Mouse (Mus musculus): Measurements from ENCODE around the gene Exosc10. TPM values are rescaled to one million over a fixed set of nuclear protein-coding genes. Genes with fewer than 3 reads are reported as not detected.
A peak's percentile ranks its signal among the peaks of the same experiment; 100 is the strongest.

Gene Exosc10
- total and polyA plus RNA-seq, 2 experiments = 9.8 to 12.7 TPM

GRCm38 (mm10) chr4:148603376-148604139 is 45.3 kb downstream of the Exosc10 start:
- Histone ChIP-seq H3K27me3 (ENCODE audit: control insufficient read depth, insufficient read depth, low read length) (no peaks in the 10 kb centered on the region), H3K27ac (replicated peaks; ENCODE audit: insufficient read depth, low read depth, low read length) (peak overlapping the region; percentile 92), H3K36me3 (ENCODE audit: control insufficient read depth, insufficient read depth, low read length) (peaks cover 16% of the 10 kb centered on the region), H3K9ac (ENCODE audit: low read depth, low read length) (peak overlapping the region; percentile 91), H3K4me1 (ENCODE audit: control insufficient read depth, insufficient read depth, low read length) (peaks cover 26% of the 10 kb centered on the region), H3K79me2 (ENCODE audit: control insufficient read depth, insufficient read depth, low read length) (peaks cover 4% of the 10 kb centered on the region; the same call in 1 of the 2 replicates), H3K4me3 (ENCODE audit: insufficient read depth, low read depth, low read length) (peak overlapping the region; percentile 84)
- peak; percentile 67 for DNase-seq (ENCODE audit: extremely low read depth, low read depth, low spot score)
- TF ChIP-seq POLR2A (IDR thresholded peaks at IDR 0.05; ENCODE audit: extremely low read depth, insufficient read depth, low read length) (peak; percentile 49; the same call in 1 of the 2 replicates), CTCF (IDR thresholded peaks at IDR 0.05; ENCODE audit: low read depth, low read length) (no peak)
- 20% methylated on average over 10 of the region's 10 CpGs for WGBS

DNA sequence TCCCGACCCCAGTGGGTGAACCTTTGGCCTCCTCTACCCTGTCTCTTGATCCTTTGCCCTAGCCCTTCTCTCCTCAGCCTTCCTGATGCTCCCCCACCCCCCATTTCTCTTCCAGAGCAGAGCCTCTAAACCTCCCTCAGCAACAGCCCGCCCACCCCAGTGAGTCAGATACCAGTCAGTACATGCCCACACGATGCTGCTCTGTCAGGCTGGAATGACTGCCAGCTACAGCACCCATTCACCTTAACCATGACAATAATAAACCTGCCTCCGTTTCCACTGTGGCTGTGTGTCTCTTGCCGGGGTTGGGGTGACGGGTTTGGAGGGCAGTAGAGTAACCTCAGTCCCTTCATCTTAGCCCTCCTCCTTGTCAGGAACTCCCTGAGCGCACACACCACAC is 45.9 kb downstream of the Exosc10 start:
- 64% methylated on average over 7 of the region's 7 CpGs for WGBS
- no peaks in the 10 kb centered on the region for H3K27me3 ChIP-seq (ENCODE audit: control insufficient read depth, insufficient read depth, low read length)
- H3K4me3 ChIP-seq (ENCODE audit: insufficient read depth, low read depth, low read length) = peak overlapping the region; percentile 84
- peaks cover 4% of the 10 kb centered on the region; the same call in 1 of the 2 replicates for H3K79me2 ChIP-seq (ENCODE audit: control insufficient read depth, insufficient read depth, low read length)
- TF ChIP-seq POLR2A (IDR thresholded peaks at IDR 0.05; ENCODE audit: extremely low read depth, insufficient read depth, low read length) = no peak
- TF ChIP-seq CTCF (IDR thresholded peaks at IDR 0.05; ENCODE audit: low read depth, low read length) = no peak
- H3K27ac ChIP-seq (replicated peaks; ENCODE audit: insufficient read depth, low read depth, low read length) = peak overlapping the region; percentile 92
- peak overlapping the region; percentile 34 for H3K9ac ChIP-seq (ENCODE audit: low read depth, low read length)
- no peak for DNase-seq (ENCODE audit: extremely low read depth, low read depth, low spot score)
- H3K4me1 ChIP-seq (ENCODE audit: control insufficient read depth, insufficient read depth, low read length) = peaks cover 28% of the 10 kb centered on the region
- H3K36me3 ChIP-seq (ENCODE audit: control insufficient read depth, insufficient read depth, low read length) = peaks cover 20% of the 10 kb centered on the region

DNA sequence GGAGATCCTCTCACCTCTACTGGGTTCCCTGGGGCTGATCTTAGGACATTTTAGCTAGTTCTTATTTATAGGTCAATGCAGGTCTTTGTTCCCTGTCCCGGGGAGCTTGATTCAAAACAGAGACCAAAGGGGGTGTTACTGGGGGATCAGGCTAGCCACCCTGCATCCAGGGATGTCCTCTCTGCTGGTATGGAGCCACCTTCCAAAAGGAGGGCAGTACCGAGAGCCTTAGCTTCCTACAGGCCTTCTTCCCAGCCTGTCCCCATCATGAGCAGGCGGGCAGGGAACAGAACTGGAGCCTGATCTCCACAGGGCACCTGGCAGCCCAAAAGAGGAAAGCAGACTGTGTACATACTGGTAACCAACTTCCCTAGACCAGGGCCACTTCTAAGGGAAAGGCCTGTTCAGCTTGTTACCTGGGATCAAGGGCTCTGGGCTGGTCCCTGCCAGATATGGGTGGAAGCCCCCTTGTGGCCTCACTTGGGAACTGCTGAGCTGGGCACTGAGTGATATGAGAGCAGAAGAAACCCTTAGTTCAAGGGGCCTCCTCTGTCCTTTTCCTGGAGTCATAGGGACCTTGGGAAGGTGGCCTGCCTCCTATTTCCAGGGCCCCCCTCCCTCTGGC is 46.4 kb downstream of the Exosc10 start:
- 0 out of 2 replicates have a peak overlapping the region, but pooled peaks have one; percentile 8 for H3K4me3 ChIP-seq (ENCODE audit: insufficient read depth, low read depth, low read length)
- peak; percentile 58 for DNase-seq (ENCODE audit: extremely low read depth, low read depth, low spot score)
- no peaks in the 10 kb centered on the region for H3K27me3 ChIP-seq (ENCODE audit: control insufficient read depth, insufficient read depth, low read length)
- peaks cover 29% of the 10 kb centered on the region for H3K4me1 ChIP-seq (ENCODE audit: control insufficient read depth, insufficient read depth, low read length)
- H3K79me2 ChIP-seq (ENCODE audit: control insufficient read depth, insufficient read depth, low read length) = peaks cover 4% of the 10 kb centered on the region; the same call in 1 of the 2 replicates
- TF ChIP-seq POLR2A (IDR thresholded peaks at IDR 0.05; ENCODE audit: extremely low read depth, insufficient read depth, low read length) (no peak), CTCF (IDR thresholded peaks at IDR 0.05; ENCODE audit: low read depth, low read length) (peak; percentile 68)
- peaks cover 21% of the 10 kb centered on the region for H3K36me3 ChIP-seq (ENCODE audit: control insufficient read depth, insufficient read depth, low read length)
- peak overlapping the region; percentile 1; the same call in 1 of the 2 replicates for H3K9ac ChIP-seq (ENCODE audit: low read depth, low read length)
- peak overlapping the region; percentile 92 for H3K27ac ChIP-seq (replicated peaks; ENCODE audit: insufficient read depth, low read depth, low read length)
- 68% methylated on average over 3 of the region's 3 CpGs for WGBS

- TF ChIP-seq POLR2A (IDR thresholded peaks at IDR 0.05; ENCODE audit: extremely low read depth, insufficient read depth, low read length) (no peak), CTCF (IDR thresholded peaks at IDR 0.05; ENCODE audit: low read depth, low read length) (peak; percentile 97)
- no peak overlapping the region for H3K4me3 ChIP-seq (ENCODE audit: insufficient read depth, low read depth, low read length)
- no peaks in the 10 kb centered on the region for H3K27me3 ChIP-seq (ENCODE audit: control insufficient read depth, insufficient read depth, low read length)
- peaks cover 4% of the 10 kb centered on the region; the same call in 1 of the 2 replicates for H3K79me2 ChIP-seq (ENCODE audit: control insufficient read depth, insufficient read depth, low read length)
- H3K4me1 ChIP-seq (ENCODE audit: control insufficient read depth, insufficient read depth, low read length) = peaks cover 19% of the 10 kb centered on the region
- peak; percentile 68 for DNase-seq (ENCODE audit: extremely low read depth, low read depth, low spot score)
- no peak overlapping the region for H3K27ac ChIP-seq (replicated peaks; ENCODE audit: insufficient read depth, low read depth, low read length)
- peaks cover 41% of the 10 kb centered on the region for H3K36me3 ChIP-seq (ENCODE audit: control insufficient read depth, insufficient read depth, low read length)
- no peak overlapping the region for H3K9ac ChIP-seq (ENCODE audit: low read depth, low read length)
- WGBS = 23% methylated on average over 5 of the region's 5 CpGs
Observed at GRCm38 (mm10) chr4:148607758-148608157, 49.5 kb downstream of the Exosc10 start.

GRCm38 (mm10) chr4:148609805-148610204 is 51.6 kb downstream of the Exosc10 start:
- WGBS = 59% methylated on average over 5 of the region's 5 CpGs
- no peaks in the 10 kb centered on the region for H3K79me2 ChIP-seq (ENCODE audit: control insufficient read depth, insufficient read depth, low read length)
- peaks cover 10% of the 10 kb centered on the region for H3K4me1 ChIP-seq (ENCODE audit: control insufficient read depth, insufficient read depth, low read length)
- no peak for TF ChIP-seq CTCF (IDR thresholded peaks at IDR 0.05; ENCODE audit: low read depth, low read length)
- TF ChIP-seq POLR2A (IDR thresholded peaks at IDR 0.05; ENCODE audit: extremely low read depth, insufficient read depth, low read length) = no peak
- peak; percentile 80 for DNase-seq (ENCODE audit: extremely low read depth, low read depth, low spot score)
- no peaks in the 10 kb centered on the region for H3K27me3 ChIP-seq (ENCODE audit: control insufficient read depth, insufficient read depth, low read length)
- peaks cover 56% of the 10 kb centered on the region for H3K36me3 ChIP-seq (ENCODE audit: control insufficient read depth, insufficient read depth, low read length)
- no peak overlapping the region for H3K4me3 ChIP-seq (ENCODE audit: insufficient read depth, low read depth, low read length)
- no peak overlapping the region for H3K9ac ChIP-seq (ENCODE audit: low read depth, low read length)
- H3K27ac ChIP-seq (replicated peaks; ENCODE audit: insufficient read depth, low read depth, low read length) = peak overlapping the region; percentile 63
